Mouse (Mus musculus) intestine, embryonic 15.5 days (tissue): ENCODE measurements around the gene Csrnp2. TPM values are rescaled to one million over a fixed set of nuclear protein-coding genes. Genes with fewer than 3 reads are reported as not detected.
"Not testable (repeated sequence)": the region's sequence is repeated elsewhere in the genome, so short reads cannot be mapped to it uniquely, and the experiment has no call there.

Source experiments
- ATAC-seq: fragments of 200-750 bp; cut with Nextera tagmentation; 2 replicates; pipeline ENCODE4 v1.8.0; 2017; ENCODE audit warnings: moderate TSS enrichment, moderate library complexity
- H3K27ac ChIP-seq: fragments of 300-500 bp; sonication (generic); 2 replicates; pipeline ENCODE4 v1.5.1; 2015; ENCODE audit warnings: mild to moderate bottlenecking, inconsistent platforms
- H3K27me3 ChIP-seq: fragments of 300-500 bp; sonication (generic); replicated peaks from 2 replicates; pipeline ENCODE4 v1.6.1; 2015; ENCODE audit warnings: inconsistent platforms
- H3K36me3 ChIP-seq: fragments of 300-500 bp; sonication (generic); 2 replicates; pipeline ENCODE4 v1.6.1; 2015; ENCODE audit warnings: inconsistent platforms
- H3K4me1 ChIP-seq: fragments of 300-500 bp; sonication (generic); replicated peaks from 2 replicates; pipeline ENCODE4 v1.6.1; 2015; ENCODE audit warnings: inconsistent platforms
- H3K4me2 ChIP-seq: fragments of 300-500 bp; sonication (generic); replicated peaks from 2 replicates; pipeline ENCODE4 v1.6.1; 2015; ENCODE audit warnings: mild to moderate bottlenecking, inconsistent platforms
- H3K4me3 ChIP-seq: fragments of 300-500 bp; sonication (generic); replicated peaks from 2 replicates; pipeline ENCODE4 v1.5.1; 2015; ENCODE audit warnings: inconsistent platforms
- H3K9ac ChIP-seq: fragments of 300-500 bp; sonication (generic); 2 replicates; pipeline ENCODE4 v1.6.1; 2015; ENCODE audit warnings: inconsistent platforms
- H3K9me3 ChIP-seq: fragments of 300-500 bp; sonication (generic); 2 replicates; pipeline ENCODE4 v1.6.1; 2016; ENCODE audit warnings: inconsistent platforms
- WGBS: fragments of 180-500 bp; shearing (Covaris S2); methylation state at CpG from one replicate; pipeline ENCODE4 v1.1.7; 2015; 5-methylcytosine and 5-hydroxymethylcytosine counted together
- polyA plus RNA-seq: library from polyadenylated mRNA; unstranded; fragments of >200 nt; fragmentation: Nextera tagmentation; extraction: Ambion mirVana; gene quantifications from 2 replicates; pipeline ENCODE4 v1.2.1, GENCODE M21; 2015

Csrnp2 gene
- polyA plus RNA-seq, 1 experiment from 2014 or later: 8.7 TPM

- H3K27ac ChIP-seq: no peak overlapping the region
- no peak overlapping the region for H3K4me3 ChIP-seq
- H3K4me1 ChIP-seq: no peaks in the 10 kb centered on the region
- H3K27me3 ChIP-seq: no peaks in the 10 kb centered on the region
- H3K36me3 ChIP-seq: peaks cover 20% of the 10 kb centered on the region
- no peak for ATAC-seq
- no peaks in the 10 kb centered on the region for H3K9me3 ChIP-seq
- no peak overlapping the region for H3K4me2 ChIP-seq
- H3K9ac ChIP-seq: no peak overlapping the region
- 90% methylated on average over 13 of the region's 13 CpGs for WGBS
These were observed 13.3 kb upstream of the Csrnp2 start for GRCm38 (mm10) chr15:100508454-100509167.

DNA sequence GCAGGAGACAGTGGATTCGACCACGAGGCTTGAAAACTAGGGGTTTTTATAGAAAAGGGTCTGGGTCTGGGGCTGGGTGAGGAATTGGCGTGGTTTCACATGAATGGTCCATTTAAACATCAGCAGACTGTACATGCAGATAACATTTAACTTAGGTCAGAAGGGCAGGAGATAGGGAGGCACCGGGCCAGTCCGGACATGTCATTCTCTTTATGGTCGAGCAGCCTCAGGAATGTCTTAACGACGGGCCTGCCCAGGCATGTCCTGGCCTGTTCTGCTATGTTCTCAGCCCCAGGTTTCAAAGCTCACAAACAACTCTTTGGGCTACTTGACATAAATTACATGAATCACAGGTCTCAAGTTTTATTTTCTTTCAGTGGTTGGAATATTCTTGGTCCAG is 4.2 kb upstream of the Csrnp2 start:
- not testable (repeated sequence) for H3K4me1 ChIP-seq, H3K9ac ChIP-seq, ATAC-seq, H3K4me3 ChIP-seq, H3K4me2 ChIP-seq, H3K27me3 ChIP-seq, H3K36me3 ChIP-seq, H3K27ac ChIP-seq, H3K9me3 ChIP-seq
- 80% methylated on average over 8 of the region's 8 CpGs for WGBS

- Histone ChIP-seq H3K9me3 (no peaks in the 10 kb centered on the region), H3K4me2 (peak overlapping the region; percentile 91), H3K9ac (peak overlapping the region; percentile 94), H3K36me3 (no peaks in the 10 kb centered on the region), H3K27me3 (no peaks in the 10 kb centered on the region), H3K27ac (peak overlapping the region; percentile 92), H3K4me1 (peaks cover 23% of the 10 kb centered on the region), H3K4me3 (peak overlapping the region; percentile 88)
- peak; percentile 76 for ATAC-seq
- under 1% methylated on average over 27 of the region's 29 CpGs for WGBS
These were observed 641 bp downstream of the Csrnp2 start for GRCm38 (mm10) chr15:100494647-100495046.

GRCm38 (mm10) chr15:100491966-100492365 is 3.3 kb downstream of the Csrnp2 start:
- no peak overlapping the region for H3K9ac ChIP-seq
- no peak overlapping the region for H3K4me3 ChIP-seq
- no peak overlapping the region for H3K27ac ChIP-seq
- no peaks in the 10 kb centered on the region for H3K9me3 ChIP-seq
- H3K4me1 ChIP-seq: peaks cover 23% of the 10 kb centered on the region
- no peaks in the 10 kb centered on the region for H3K27me3 ChIP-seq
- 47% methylated on average over 9 of the region's 9 CpGs for WGBS
- no peaks in the 10 kb centered on the region; the same call in 1 of the 2 replicates for H3K36me3 ChIP-seq
- ATAC-seq: peak; percentile 38
- H3K4me2 ChIP-seq: 0 out of 2 replicates have a peak overlapping the region, but pooled peaks have one; percentile 17

GRCm38 (mm10) chr15:100489263-100489662 is 6.0 kb downstream of the Csrnp2 start:
- Histone ChIP-seq H3K9me3 (no peaks in the 10 kb centered on the region), H3K36me3 (peaks cover 2% of the 10 kb centered on the region; the same call in 1 of the 2 replicates), H3K4me2 (no peak overlapping the region), H3K4me1 (peaks cover 23% of the 10 kb centered on the region), H3K27me3 (no peaks in the 10 kb centered on the region), H3K27ac (no peak overlapping the region), H3K9ac (no peak overlapping the region), H3K4me3 (no peak overlapping the region)
- WGBS: 90% methylated on average over 15 of the region's 15 CpGs
- ATAC-seq: no peak

GRCm38 (mm10) chr15:100488297-100488696 is 7.0 kb downstream of the Csrnp2 start:
- not testable (repeated sequence) for H3K27me3 ChIP-seq, ATAC-seq, H3K4me2 ChIP-seq, H3K36me3 ChIP-seq, H3K27ac ChIP-seq, H3K9ac ChIP-seq, H3K4me3 ChIP-seq, H3K9me3 ChIP-seq
- WGBS: 80% methylated on average over 1 of the region's 1 CpGs
- peaks cover 15% of the 10 kb centered on the region for H3K4me1 ChIP-seq

- Histone ChIP-seq H3K27me3 (no peaks in the 10 kb centered on the region), H3K36me3 (peaks cover 19% of the 10 kb centered on the region), H3K4me2 (no peak overlapping the region), H3K9me3 (no peaks in the 10 kb centered on the region), H3K4me3 (no peak overlapping the region), H3K27ac (no peak overlapping the region), H3K9ac (no peak overlapping the region), H3K4me1 (peaks cover 7% of the 10 kb centered on the region)
- ATAC-seq: no peak
- 83% methylated on average over 2 of the region's 2 CpGs for WGBS
These were observed 8.2 kb downstream of the Csrnp2 start for GRCm38 (mm10) chr15:100487050-100487449.

DNA sequence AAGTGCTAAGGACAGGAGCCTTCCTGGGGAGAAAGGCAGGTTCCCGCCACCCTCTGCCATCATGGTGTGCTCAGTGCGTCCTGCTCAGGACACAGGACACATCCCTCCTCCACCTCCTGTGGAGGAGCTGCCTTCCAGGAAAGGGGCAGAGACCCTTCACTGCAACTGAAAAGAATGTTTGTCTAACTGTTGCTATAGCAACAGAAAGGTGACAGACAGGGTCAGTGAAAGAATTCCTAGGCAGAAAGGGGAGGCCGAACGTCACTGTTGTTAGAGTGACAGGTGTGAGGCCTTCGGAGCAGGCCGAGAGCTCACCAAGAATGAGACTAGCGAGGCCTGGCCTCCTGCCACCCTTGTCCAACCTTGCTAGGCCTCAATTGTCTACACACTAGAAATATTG is 8.8 kb downstream of the Csrnp2 start:
- Histone ChIP-seq H3K4me3 (no peak overlapping the region), H3K27me3 (no peaks in the 10 kb centered on the region), H3K9me3 (no peaks in the 10 kb centered on the region), H3K4me1 (0 out of 2 replicates have a peak, but pooled peaks cover 3% of the 10 kb centered on the region), H3K9ac (no peak overlapping the region), H3K36me3 (peaks cover 25% of the 10 kb centered on the region), H3K4me2 (no peak overlapping the region), H3K27ac (no peak overlapping the region)
- peak; percentile 18; the same call in 1 of the 2 replicates for ATAC-seq
- whole genome bisulfite sequencing: 50% methylated on average over 7 of the region's 7 CpGs

DNA sequence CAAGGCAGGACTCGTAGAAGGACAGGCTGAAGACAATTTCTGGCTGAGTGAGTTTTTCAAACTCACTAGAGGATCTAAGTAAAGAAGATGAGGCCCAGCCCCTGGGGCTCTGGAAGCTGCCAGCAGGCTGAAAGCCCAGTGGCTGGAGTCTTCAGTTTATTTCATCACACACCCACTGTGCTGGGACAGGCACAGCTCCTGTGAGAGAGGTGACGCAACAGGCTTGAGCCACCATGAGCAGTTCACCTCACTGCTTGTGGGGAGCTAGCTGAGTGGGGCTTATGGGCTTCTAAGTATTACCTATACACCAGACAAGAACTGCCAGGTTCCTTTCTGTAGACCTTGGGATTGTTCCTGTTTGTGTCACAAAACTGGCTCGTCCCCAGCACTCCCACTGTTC is 9.7 kb downstream of the Csrnp2 start:
- no peak for ATAC-seq
- 79% methylated on average over 3 of the region's 3 CpGs for WGBS

GRCm38 (mm10) chr15:100478925-100479324 is 16.4 kb downstream of the Csrnp2 start:
- WGBS: 87% methylated on average over 4 of the region's 4 CpGs
- Histone ChIP-seq H3K4me2 (no peak overlapping the region), H3K27ac (no peak overlapping the region), H3K9me3 (no peaks in the 10 kb centered on the region), H3K36me3 (peaks cover 51% of the 10 kb centered on the region), H3K4me1 (no peaks in the 10 kb centered on the region), H3K4me3 (no peak overlapping the region), H3K9ac (no peak overlapping the region), H3K27me3 (no peaks in the 10 kb centered on the region)
- no peak for ATAC-seq

More for the DNA sequence above, 9.7 kb downstream of the Csrnp2 start:
- Histone ChIP-seq H3K4me1 (0 out of 2 replicates have a peak, but pooled peaks cover under 1% of the 10 kb centered on the region), H3K27me3 (no peaks in the 10 kb centered on the region), H3K9me3 (no peaks in the 10 kb centered on the region), H3K36me3 (peaks cover 28% of the 10 kb centered on the region), H3K4me3 (no peak overlapping the region), H3K27ac (no peak overlapping the region), H3K4me2 (no peak overlapping the region), H3K9ac (no peak overlapping the region)

DNA sequence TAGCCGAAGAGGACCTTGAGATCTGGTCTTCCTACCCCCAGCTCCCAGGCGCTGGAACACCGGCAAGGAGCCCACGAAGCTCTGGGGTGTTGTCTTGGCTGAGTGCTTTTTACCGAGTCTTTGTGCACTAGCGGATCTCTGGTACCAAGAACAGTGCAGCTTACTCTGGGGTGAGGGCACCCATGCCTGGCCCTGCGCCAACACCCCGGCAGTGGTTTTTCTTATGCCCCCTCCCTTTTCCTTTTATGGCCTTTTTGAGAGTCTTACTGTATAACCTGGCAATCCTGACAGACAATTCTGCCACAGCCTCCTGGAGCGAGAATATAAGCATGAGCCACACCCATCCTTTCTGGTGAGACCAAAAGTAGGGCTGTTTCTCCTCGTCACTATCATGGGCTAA is 16.9 kb downstream of the Csrnp2 start:
- Histone ChIP-seq H3K9me3 (no peaks in the 10 kb centered on the region), H3K4me3 (no peak overlapping the region), H3K9ac (no peak overlapping the region), H3K27ac (no peak overlapping the region), H3K36me3 (peaks cover 48% of the 10 kb centered on the region), H3K4me1 (no peaks in the 10 kb centered on the region), H3K27me3 (no peaks in the 10 kb centered on the region), H3K4me2 (no peak overlapping the region)
- ATAC-seq: no peak
- WGBS: 77% methylated on average over 10 of the region's 10 CpGs

DNA sequence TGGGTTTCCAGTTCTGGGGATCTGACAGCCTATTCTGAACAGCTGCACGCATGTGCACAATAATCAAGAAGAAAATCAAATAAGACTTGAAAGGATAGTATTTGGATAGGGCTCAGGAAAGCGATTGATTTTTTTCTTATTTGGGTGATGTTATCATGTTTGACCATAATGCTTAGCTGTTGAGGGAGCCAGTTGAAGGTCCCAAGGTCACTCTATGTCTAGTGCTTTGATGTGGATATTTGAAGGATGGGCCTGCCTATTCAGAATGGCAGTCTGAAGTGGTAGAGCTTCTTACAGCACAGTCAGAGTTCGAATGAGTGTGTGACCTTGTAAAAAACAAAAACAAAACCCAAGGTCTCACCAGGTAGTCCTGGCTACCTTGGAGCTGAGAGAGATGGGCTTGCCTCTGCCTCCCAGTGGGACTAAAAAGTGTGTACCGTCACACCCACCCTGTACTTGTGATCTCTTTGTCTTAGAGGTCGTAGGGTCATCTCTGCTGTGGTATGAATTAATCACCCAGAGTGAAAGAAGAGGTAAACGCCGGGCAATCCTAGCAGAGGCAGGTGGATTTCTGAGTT is 21.3 kb downstream of the Csrnp2 start:
- ATAC-seq: no peak
- 58% methylated on average over 7 of the region's 7 CpGs for WGBS
- Histone ChIP-seq H3K9ac (no peak overlapping the region), H3K4me1 (peaks cover 10% of the 10 kb centered on the region; the same call in 1 of the 2 replicates), H3K4me3 (no peak overlapping the region), H3K27me3 (no peaks in the 10 kb centered on the region), H3K36me3 (peaks cover 28% of the 10 kb centered on the region), H3K9me3 (no peaks in the 10 kb centered on the region), H3K4me2 (no peak overlapping the region), H3K27ac (no peak overlapping the region)

GRCm38 (mm10) chr15:100470037-100470436 is 25.3 kb downstream of the Csrnp2 start:
- peaks cover 19% of the 10 kb centered on the region for H3K4me1 ChIP-seq
- H3K4me3 ChIP-seq: peak overlapping the region; percentile 92
- peak overlapping the region; percentile 87 for H3K4me2 ChIP-seq
- H3K36me3 ChIP-seq: peaks cover 6% of the 10 kb centered on the region; the same call in 1 of the 2 replicates
- H3K9ac ChIP-seq: no peak overlapping the region
- no peaks in the 10 kb centered on the region for H3K9me3 ChIP-seq
- no peak overlapping the region for H3K27ac ChIP-seq
- no peak for ATAC-seq
- 53% methylated on average over 10 of the region's 10 CpGs for WGBS
- H3K27me3 ChIP-seq: no peaks in the 10 kb centered on the region
